Mouse (Mus musculus) T-cell, adult 2 months (primary cell): ENCODE measurements around the gene Ankrd7.
"Not testable (repeated sequence)": the region's sequence is repeated elsewhere in the genome, so short reads cannot be mapped to it uniquely, and the experiment has no call there.

ENCODE experiments used
- DNase-seq: peaks from one replicate; pipeline ENCODE4 v3.0.0; 2022; ENCODE audit warnings: low spot score

Gene Ankrd7

DNA sequence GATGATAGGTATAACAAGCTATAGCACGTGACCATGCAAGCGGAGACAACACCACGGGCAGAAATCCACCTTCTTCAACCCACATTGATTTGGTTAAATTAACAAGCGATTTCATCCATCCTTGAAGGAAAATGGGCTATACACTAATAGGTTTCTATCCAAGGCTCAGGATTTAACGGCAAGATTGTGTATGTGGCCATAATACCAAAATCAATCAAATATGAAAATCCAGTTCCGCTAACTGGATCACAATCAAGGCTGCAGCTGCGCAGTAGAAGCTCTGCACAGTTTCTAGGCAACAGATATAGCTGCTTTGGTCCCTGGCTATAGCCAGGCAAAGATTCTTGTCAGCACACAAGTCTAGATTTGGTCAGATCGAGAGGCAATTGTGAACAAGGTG is at the start of gene Ankrd7:
Gene Ankrd7, plus strand, starts transcription at position 301 of the 400 bp plus-strand sequence.
- DNase-seq, result no peak

DNA sequence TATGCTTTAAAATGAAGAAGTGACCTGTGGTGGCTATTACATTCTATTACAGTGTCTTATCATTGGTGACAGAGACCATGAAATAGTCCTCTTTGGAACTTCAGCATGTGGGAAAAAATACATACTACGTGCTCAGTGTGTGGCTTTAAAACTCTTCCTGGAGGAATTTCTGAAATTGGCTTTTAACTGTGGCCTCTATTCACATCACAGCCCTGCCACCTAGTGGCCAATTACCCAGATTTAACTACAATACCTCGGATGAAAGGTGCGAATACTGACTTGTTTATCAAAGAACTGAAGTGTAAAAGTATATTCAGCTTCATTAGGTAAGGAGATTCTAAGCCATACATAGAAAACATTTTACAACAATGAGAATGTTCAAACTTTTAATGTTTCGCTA is 46.8 kb upstream of the Ankrd7 start:
- peak; percentile 6 for DNase-seq

DNA sequence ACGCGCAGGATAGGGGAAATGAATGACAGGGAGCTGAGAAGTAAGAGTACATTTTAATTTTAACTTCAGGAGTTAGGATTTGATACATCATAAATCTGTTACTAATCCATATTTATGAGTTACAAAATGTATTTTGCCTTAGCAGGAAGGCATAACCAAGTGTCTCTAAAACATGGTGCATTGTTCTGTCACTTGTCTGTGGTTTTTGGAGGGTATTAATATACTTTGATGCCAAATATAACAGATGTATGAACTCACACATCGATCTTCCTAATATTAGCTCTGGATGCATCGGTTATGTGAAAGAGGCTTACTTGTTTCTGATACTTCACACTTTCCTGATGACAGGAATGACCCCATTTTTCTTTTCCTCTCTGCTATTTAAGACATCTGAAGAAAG is 45.9 kb upstream of the Ankrd7 start:
- no peak for DNase-seq

DNA sequence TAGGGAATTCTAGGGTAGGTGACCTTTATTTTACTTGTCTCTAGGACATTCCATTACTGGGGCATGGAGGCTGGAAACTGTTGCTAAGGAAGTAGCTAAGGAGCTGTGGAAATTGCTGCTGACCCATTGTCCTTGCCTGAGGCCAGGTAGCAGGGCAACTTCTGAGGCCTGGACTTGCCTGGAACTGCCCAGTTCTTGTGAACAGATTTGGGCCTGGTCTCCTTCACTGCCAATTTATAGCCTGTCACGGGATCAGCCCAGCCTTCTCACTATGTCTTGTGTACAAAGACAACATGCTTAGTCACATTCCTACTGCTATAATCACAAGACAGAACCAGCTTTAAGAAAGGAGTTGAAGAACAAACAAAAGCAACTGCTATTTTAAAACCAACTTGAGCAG is 43.3 kb upstream of the Ankrd7 start:
- no peak for DNase-seq

DNA sequence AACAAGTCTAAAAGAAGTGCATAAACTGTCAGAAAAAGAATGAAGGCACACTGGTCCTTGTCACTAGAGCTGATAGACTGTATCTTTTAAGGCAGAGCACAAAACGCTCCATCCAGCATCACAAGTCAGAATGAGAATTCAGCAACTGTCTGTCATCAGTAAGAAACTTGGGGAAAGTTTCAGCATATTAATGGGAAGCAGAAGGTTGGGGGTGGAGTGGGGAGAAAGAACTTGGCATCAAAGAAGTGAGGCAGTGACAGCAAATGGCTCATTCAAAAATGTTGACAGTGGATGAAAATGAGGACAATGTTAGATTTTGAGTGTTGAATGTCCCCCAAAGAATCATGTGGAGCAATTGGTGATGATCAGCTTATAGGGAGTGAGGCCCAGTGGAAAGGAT is 33.2 kb upstream of the Ankrd7 start:
- DNase-seq, result no peak

DNA sequence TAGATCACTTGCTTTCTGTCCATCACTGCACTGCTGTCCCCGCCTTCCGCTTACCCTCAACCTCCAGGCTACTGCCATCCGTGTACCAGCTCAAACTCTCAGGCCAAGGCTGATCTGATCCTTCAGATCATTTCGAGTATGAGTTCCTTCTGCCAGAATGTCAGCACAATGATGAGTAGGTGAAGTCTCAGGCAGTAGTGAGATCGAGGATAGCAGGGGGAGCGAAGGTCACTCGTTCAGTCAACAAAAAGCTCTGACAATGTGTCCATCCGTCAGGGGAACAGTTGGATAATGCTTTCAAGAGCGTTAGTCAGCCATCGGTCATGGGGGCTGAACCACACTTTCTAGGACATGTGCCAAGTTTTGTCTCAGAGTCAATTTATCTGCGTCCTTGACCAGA is 21.6 kb upstream of the Ankrd7 start:
- not testable (repeated sequence) for DNase-seq

DNA sequence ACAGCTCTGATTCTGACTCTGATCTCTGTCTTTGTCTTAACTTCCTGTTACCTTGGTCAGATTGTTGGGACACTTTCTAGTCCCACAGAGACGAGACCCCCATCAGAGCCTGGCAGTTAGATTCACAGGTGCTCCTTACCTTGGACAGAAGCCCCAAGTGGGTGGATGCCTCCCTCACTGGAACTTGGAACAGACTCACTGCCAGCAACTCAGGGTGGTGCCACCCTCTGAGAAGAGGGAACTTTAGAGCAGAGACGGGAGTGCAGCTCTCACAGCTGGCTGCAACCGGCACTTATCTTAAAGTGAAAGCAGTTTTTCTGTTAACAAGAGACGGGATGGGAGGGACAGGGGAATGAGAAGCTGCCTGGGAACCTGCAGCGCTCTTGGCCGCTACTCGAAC is 20.5 kb upstream of the Ankrd7 start:
- DNase-seq, result peak; percentile 5

DNA sequence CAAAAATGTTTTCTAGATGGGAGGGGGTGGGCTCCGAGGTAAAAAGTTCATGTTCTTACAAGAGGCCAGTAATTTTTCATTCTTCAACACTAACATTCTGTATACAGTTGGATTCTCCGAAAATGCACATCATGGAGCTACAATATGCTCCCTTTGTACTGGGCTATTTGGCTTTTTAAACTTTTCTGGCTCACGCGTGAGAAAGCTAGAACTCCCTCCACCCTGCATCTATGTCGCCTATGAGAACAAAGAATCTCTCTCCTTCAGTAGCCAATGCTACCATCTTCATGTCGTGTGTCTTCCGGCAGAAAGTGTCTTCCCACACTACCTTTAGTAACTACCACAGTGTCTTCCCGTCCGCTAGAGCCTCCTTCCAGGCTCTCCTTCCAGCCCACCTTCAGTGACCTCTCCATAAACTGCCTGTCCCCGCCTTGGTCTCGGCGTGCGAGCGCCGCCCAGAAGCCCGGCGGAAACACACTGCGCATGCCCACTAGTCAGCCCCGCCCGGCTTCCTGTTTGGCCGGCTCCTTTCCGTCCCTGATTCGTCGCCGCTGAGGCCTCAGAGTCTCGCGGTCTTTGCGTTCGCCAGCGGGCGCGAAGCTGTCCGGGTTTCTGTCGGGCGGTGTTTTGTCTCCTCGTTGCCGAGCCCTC is 17.9 kb upstream of the Ankrd7 start, which contains the start of gene Lsm8:
Gene Lsm8, plus strand, starts transcription at position 529 of the 651 bp plus-strand sequence.
- DNase-seq, result peak; percentile 98

DNA sequence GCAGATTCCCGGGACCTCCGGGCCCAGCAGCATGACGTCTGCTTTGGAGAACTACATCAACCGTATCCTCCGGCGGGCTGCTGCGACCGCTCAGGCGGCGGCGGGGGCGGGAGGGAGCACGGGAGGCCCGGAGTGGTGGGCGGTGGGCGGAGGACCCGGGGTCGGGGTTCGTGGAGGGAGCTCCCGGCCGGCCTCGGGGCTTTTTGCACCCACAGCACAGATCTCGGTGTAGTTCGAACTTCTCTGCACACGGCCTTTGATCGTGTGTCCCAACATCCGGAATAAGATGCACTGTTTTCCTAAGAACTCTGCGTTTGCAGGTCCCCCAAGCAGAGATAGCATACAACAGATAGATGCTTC is 17.4 kb upstream of the Ankrd7 start:
- DNase-seq, result no peak

DNA sequence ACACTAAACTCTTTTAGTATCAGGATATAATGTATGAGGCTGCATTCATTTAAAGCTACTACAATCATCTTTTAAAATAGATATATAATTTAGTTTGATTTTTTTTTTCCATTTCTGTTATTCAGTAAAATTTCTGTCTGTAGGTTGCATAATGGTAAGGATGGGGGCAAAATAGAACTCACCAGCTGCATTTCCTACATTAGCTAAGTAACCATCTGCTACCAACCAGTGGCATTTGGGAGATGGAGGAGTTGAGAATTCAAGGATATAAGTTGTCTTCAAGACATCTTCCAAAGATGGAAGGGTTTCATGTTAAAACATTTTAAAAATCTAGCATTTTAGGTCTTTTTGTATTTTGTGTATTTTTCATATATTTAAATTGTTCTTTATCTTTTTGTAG is 10.8 kb upstream of the Ankrd7 start:
- no peak for DNase-seq

DNA sequence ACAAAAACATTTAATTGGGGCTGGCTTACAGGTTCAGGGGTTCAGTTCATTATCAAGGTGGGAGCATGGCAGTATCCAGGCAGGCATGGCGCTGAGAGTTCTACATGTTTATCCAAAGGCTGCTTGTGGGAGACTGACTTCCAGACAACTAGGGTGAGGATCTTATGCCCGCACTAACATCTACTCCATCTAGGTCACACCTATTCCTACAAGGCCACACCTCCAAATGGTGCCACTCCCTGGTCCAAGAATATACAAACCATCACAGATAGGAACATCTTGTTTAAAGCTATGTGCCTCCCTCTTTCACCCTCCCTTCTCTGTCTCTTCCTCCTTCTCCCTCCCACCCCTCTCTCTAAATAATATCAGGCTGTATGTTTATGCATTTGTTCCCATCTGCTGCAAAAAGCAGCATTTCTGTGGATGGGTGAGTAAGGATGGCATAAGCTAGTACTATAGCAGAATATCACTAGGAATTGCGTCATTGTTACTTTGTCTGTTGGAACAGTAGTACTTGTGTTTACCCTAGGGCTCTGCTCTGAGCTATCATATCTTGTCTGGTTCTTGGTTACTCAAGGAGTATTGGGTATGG is 9.5 kb upstream of the Ankrd7 start:
- no peak for DNase-seq

DNA sequence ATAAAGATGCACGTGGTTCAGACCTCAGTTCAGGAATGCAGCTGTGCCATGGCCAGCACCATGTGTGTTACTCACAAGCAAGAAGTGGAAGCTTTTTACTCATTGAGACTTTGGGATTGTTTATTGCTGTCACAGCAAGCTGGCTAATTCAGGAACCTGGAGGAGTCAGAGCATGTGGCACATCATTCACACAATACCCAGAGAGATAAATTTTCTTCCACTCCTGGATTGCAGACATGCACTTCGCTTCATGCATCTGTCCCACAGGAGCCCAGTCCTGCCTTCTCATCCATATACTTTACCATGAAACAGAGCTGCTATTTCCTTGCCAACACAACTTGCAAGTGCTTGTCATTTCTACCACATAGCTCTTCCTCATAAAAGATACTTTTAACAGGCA is 22.9 kb downstream of the Ankrd7 start:
- no peak for DNase-seq

DNA sequence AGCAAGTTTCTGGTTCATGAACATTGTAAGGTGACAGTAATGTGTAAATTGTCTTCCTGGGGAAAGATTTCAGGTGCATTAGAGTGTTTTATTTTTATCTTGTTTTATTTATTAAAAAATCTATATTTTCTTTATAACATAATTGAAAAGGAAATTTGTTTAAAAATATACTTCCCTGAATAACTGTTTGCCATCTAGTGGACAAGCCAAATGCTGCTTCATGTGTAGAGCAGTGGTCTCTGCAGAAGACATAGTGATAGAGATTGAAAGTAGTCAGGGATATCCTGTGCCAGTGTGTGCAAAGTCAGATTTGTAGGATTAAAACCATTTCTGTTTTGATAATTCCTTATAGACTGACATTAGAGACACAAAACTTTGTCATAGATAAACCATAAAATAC is 28.0 kb downstream of the Ankrd7 start:
- no peak for DNase-seq

DNA sequence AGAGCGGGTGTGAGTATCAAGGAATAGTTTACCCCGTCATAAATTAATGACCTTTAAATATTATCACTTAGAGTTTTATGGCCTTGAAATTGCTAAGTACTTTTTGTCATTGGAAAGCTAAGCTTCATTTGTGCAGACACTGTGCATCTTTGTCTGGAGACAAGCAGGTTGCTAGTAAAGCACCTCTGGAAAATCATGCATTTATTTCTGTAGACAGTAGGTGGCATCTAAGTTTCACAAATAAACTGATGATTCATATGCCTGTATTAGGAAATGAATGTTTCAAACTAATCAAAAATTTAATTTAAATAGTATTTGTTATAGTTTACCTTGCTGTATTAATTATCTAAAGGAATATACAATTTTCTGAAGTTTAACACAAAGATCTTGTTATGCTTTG is 41.1 kb downstream of the Ankrd7 start:
- DNase-seq, result no peak

DNA sequence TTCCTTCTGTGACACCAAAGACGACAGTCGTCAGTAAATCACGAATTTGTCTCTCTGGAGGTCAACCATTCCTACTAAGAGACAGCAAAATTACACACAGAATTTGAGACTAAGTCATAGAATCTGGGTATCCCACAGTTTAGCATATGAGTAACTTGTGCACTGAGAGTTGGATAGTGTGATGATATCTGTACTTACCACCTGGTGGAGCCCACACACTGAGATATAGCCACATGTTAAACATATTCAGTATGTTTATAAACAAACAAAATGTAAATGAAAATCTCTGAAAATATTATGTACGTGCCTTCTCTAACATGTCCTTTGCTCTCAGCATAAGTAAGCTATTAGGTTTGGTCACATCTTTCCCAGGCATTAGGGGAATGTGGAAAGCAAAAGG is 47.1 kb downstream of the Ankrd7 start:
- DNase-seq, result no peak

DNA sequence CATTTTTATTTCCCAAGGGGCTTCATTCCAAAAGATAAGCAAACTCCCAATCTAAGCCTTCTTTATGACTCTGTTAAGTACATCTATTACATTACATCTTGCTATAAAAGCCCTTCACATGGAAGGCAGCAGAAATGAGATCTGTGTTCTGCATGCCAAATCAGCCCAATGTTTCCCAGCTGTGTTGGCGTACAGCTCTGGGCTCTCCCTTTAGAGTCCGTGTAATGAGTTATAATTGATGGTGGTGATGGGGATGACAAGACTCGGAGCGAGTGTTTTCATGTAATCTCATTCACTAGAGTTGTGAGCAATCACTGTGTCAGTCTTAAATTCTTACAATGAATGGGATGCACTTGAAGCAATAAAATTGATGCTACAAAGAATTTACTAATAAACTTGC is 49.9 kb downstream of the Ankrd7 start:
- DNase-seq, result no peak

DNA sequence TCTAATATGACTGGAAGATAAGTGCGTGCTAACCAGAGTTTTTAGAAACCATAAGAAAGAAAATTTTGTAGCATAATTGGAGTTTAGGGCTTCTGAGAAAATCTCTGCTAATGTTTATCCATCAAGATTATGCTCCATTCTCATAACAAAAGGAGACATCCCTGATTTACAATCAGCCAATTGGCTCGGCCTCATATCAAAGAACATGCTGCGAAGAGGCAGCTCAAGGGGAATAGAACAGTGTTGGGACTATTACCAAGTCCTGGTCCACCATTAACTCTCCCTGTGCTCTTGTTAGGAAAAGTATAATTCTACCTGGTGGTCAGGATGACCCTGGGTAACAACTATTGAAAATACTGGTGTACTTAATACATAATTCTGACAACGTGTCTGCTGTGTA is 50.4 kb downstream of the Ankrd7 start:
- no peak for DNase-seq
